In the genomic region with DNA sequence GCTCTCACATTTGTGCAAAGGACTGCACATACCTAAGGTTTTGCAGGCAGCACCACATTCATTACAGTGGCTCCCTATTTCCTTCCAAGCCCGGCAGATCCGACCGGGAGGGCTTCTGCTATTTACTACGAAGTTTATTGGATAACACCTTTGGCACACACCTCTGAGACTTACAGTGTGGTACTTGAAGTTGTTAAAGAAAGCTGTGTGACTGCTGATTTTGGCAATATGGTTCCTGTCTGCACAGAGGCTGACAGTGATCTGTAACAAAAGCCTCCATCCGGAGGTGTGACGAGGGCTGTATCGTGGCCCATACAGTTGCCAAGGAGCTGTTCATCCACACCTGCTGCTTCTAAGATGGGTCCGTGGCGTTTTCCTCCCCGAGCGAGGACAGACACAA, we compare ENCODE assay signal across 29 mouse cellular contexts.
DNase-seq lines count a peak whose midpoint lies in the region; ATAC-seq and TF ChIP-seq lines count a peak whose summit lies in the region.
"Had no signal": no experiment of that assay in that cellular context is flagged by ENCODE, and none has a peak within 500 bp of the region (broad histone marks: within the 10 kb centered on the region; RNA-seq: fewer than 3 reads in every experiment).

No protein-coding gene starts in this region.

- H3K4me2 ChIP-seq in forebrain, embryonic 13.5 days = no peak overlapping the region
- H3K4me2 ChIP-seq: embryonic facial prominence, embryonic 13.5 days; heart, embryonic 13.5 days; hindbrain, embryonic 12.5 days; hindbrain, embryonic 15.5 days had no signal

- no peak for TF ChIP-seq CTCF in brain, embryonic 14.5 days (IDR thresholded peaks at IDR 0.05; ENCODE audit: borderline replicate concordance, extremely low read depth, insufficient read depth, insufficient read length)

- no peak for TF ChIP-seq POLR2A in brain, embryonic 14.5 days (IDR thresholded peaks at IDR 0.05; ENCODE audit: borderline replicate concordance, extremely low read depth, insufficient read depth, insufficient read length, poor library complexity, severe bottlenecking)

- H3K27me3 ChIP-seq in forebrain, embryonic 13.5 days = no peaks in the 10 kb centered on the region
- H3K27me3 ChIP-seq in forebrain, embryonic 10.5 days (ENCODE audit: poor library complexity, severe bottlenecking) = no peaks in the 10 kb centered on the region
- H3K27me3 ChIP-seq: CH12.LX; embryonic facial prominence, embryonic 13.5 days; heart, embryonic 13.5 days; hindbrain, embryonic 12.5 days; hindbrain, embryonic 15.5 days had no signal

- H3K27ac ChIP-seq in forebrain, embryonic 13.5 days = no peak overlapping the region
- no peak overlapping the region for H3K27ac ChIP-seq in forebrain, embryonic 10.5 days
- H3K27ac ChIP-seq: embryonic facial prominence, embryonic 10.5 days; embryonic facial prominence, embryonic 13.5 days; heart, adult 2 months; heart, embryonic 10.5 days; heart, embryonic 13.5 days; hindbrain, embryonic 12.5 days; hindbrain, embryonic 15.5 days had no signal

- ATAC-seq in forebrain, embryonic 13.5 days = peak; percentile 60
- peak; percentile 17; the same call in 1 of the 2 replicates for ATAC-seq in frontal cortex, adult (ENCODE audit: low TSS enrichment)
- ATAC-seq: activated CD4-positive, CD25-positive, alpha-beta regulatory T cell, adult 4 months; intestine, postnatal 0 days had no signal

- H3K4me1 ChIP-seq in forebrain, embryonic 13.5 days = peaks cover 14% of the 10 kb centered on the region; the same call in 1 of the 2 replicates
- H3K4me1 ChIP-seq in forebrain, embryonic 10.5 days = no peaks in the 10 kb centered on the region
- H3K4me1 ChIP-seq: embryonic facial prominence, embryonic 13.5 days; hindbrain, embryonic 12.5 days; hindbrain, embryonic 15.5 days had no signal

- no peaks in the 10 kb centered on the region for H3K36me3 ChIP-seq in forebrain, embryonic 13.5 days (ENCODE audit: poor library complexity, severe bottlenecking)
- H3K36me3 ChIP-seq in forebrain, embryonic 10.5 days (replicated peaks) = no peaks in the 10 kb centered on the region
- H3K36me3 ChIP-seq: heart, embryonic 10.5 days; hindbrain, embryonic 12.5 days; hindbrain, embryonic 15.5 days had no signal

- 75% methylated on average over 11 of the region's 11 CpGs for WGBS in forebrain, embryonic 13.5 days
- 94% methylated on average over 11 of the region's 11 CpGs for WGBS in forebrain, embryonic 10.5 days

- H3K9me3 ChIP-seq in forebrain, embryonic 13.5 days (replicated peaks) = no peaks in the 10 kb centered on the region; the same call in 1 of the 2 replicates
- H3K9me3 ChIP-seq in forebrain, embryonic 10.5 days = peaks cover 5% of the 10 kb centered on the region; the same call in 1 of the 2 replicates
- H3K9me3 ChIP-seq: embryonic facial prominence, embryonic 10.5 days; G1E; heart, embryonic 10.5 days; heart, embryonic 13.5 days; hindbrain, embryonic 15.5 days had no signal

- no peak overlapping the region for H3K9ac ChIP-seq in forebrain, embryonic 13.5 days
- H3K9ac ChIP-seq: embryonic facial prominence, embryonic 13.5 days; heart, embryonic 13.5 days; hindbrain, embryonic 12.5 days; hindbrain, embryonic 15.5 days had no signal

- no peak for DNase-seq in forebrain, embryonic 10.5 days (ENCODE audit: extremely low spot score, low spot score)
- no peak for DNase-seq in frontal cortex, postnatal 36 days (ENCODE audit: low spot score in 2 of 2)
- peak; percentile 38 for DNase-seq in MN1 (ENCODE audit: low spot score)
- DNase-seq in brain, embryonic 14.5 days (ENCODE audit: low read depth) = peak; percentile 78
- no peak for DNase-seq in layer of hippocampus, adult 9-11 months
- no peak for DNase-seq in gastrocnemius, adult 18-20 months (ENCODE audit: low spot score)
- DNase-seq: adrenal gland, adult 8-10 months; adrenal gland, postnatal 25 days; B cell, adult 2 months; cerebellum, adult 18-20 months; cerebellum, adult 9-10 months; cerebellum, postnatal 36 days; embryo, embryonic 11 days; gastrocnemius, postnatal 25 days; heart, adult 2 months; heart, postnatal 14 days; kidney, adult 2 months had no signal

- H3K4me3 ChIP-seq in forebrain, embryonic 13.5 days = no peak overlapping the region
- no peak overlapping the region for H3K4me3 ChIP-seq in forebrain, embryonic 10.5 days
- H3K4me3 ChIP-seq: embryonic facial prominence, embryonic 10.5 days; embryonic facial prominence, embryonic 13.5 days; heart, adult 2 months; heart, embryonic 10.5 days; heart, embryonic 13.5 days; hindbrain, embryonic 12.5 days; hindbrain, embryonic 15.5 days had no signal

Comparison
In these comparisons a context has a peak if more than half of its experiments do, and no peak if none do; other contexts are left out.
1. DNase-seq: peak in MN1 (single experiment) and brain, embryonic 14.5 days (single experiment); none in forebrain, embryonic 10.5 days (single experiment), frontal cortex, postnatal 36 days (0 of 2), layer of hippocampus, adult 9-11 months (single experiment) and gastrocnemius, adult 18-20 months (single experiment).